ENCODE assay signal across 8 mouse cellular contexts in the genomic region with DNA sequence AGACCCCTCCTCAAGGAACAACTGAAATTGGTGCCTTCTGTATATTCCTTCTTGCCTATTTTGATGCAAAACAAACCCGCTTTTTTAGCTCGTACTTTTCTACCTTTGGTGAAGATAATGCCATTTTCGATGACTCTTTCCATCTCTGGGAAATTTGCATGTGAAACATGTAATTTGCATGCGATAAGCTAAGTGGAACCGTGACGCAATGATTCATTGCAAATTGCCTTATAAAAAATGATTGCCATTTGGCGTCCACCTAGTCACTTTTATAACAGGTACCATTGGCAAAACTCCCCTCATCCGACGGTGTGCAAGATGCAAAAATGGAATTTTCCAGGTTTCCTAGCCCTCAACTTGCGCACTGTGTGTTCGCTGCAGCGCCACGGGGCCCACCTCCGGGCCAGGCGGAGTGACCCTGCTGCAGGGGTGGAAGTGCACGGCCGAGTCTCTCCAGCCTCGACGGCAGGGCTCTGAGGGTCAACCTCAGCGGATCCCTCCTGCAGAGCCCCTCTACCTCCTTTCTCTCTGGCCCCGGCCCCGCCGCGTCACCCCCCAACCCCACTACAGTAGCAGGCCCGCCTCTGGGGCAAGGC. TPM values are rescaled to one million over a fixed set of nuclear protein-coding genes. Genes with fewer than 3 reads are reported as not detected.
DNase-seq lines count a peak whose midpoint lies in the region; ATAC-seq and TF ChIP-seq lines count a peak whose summit lies in the region.

No protein-coding gene starts in this region.

- DNase-seq in heart, adult 9 months (ENCODE audit: low spot score in 2 of 2), result no peak
- no peak for DNase-seq in liver, postnatal 0 days
- no peak for DNase-seq in retina, postnatal 1 day
- DNase-seq in left cerebral cortex, postnatal 36 days (ENCODE audit: low spot score in 2 of 2), result no peak
- DNase-seq in gastrocnemius, postnatal 25 days, result no peak

- ATAC-seq in heart, embryonic 14.5 days (ENCODE audit: insufficient number of reproducible peaks, insufficient read depth, low FRiP score, low read depth), result no peak
- no peak for ATAC-seq in forebrain, embryonic 15.5 days (replicated peaks)
- ATAC-seq in liver, postnatal 0 days, result peak; percentile 52

- peak overlapping the region; percentile 76 to 85 for H3K27ac ChIP-seq in heart, embryonic 14.5 days (replicated peaks in 1 of 2; ENCODE audit: control insufficient read depth in 1 of 2, insufficient read depth in 1 of 2, low read depth in 2 of 2, low read length in 2 of 2)
- peak overlapping the region; percentile 92 for H3K27ac ChIP-seq in forebrain, embryonic 15.5 days (replicated peaks)
- peak overlapping the region; percentile 96 for H3K27ac ChIP-seq in liver, postnatal 0 days (ENCODE audit: low read depth)

- 15% methylated on average over 24 of the region's 25 CpGs for WGBS in heart, embryonic 14.5 days
- 17% methylated on average over 24 of the region's 25 CpGs for WGBS in forebrain, embryonic 15.5 days
- WGBS in liver, postnatal 0 days (ENCODE audit: insufficient replicate concordance), result 9% methylated on average over 25 of the region's 25 CpGs

- no peaks in the 10 kb centered on the region for H3K9me3 ChIP-seq in heart, embryonic 14.5 days (ENCODE audit: control insufficient read depth, low read length)
- no peaks in the 10 kb centered on the region for H3K9me3 ChIP-seq in E14TG2a.4 (ENCODE audit: low read length)
- H3K9me3 ChIP-seq in forebrain, embryonic 15.5 days, result no peaks in the 10 kb centered on the region
- no peaks in the 10 kb centered on the region for H3K9me3 ChIP-seq in liver, postnatal 0 days (ENCODE audit: low read length)

- intact Hi-C loops in left cerebral cortex, postnatal 36 days (cut with DNase I), result loop anchor here (1.0 kb wide), 2 partner anchors 21 to 132 kb away; partner anchors contain the start of gene Fam90a1b

- H3K4me1 ChIP-seq in heart, embryonic 14.5 days (ENCODE audit: control insufficient read depth in 2 of 2, insufficient read depth in 2 of 2, low read length in 2 of 2), result no peaks in the 10 kb centered on the region
- H3K4me1 ChIP-seq in E14TG2a.4 (replicated peaks; ENCODE audit: low read depth, low read length), result 0 out of 2 replicates have a peak, but pooled peaks cover 3% of the 10 kb centered on the region
- H3K4me1 ChIP-seq in forebrain, embryonic 15.5 days, result no peaks in the 10 kb centered on the region
- no peaks in the 10 kb centered on the region for H3K4me1 ChIP-seq in liver, postnatal 0 days (ENCODE audit: insufficient read depth)

- H3K36me3 ChIP-seq in heart, embryonic 14.5 days (ENCODE audit: control insufficient read depth, insufficient read depth, low read length), result no peaks in the 10 kb centered on the region
- no peaks in the 10 kb centered on the region for H3K36me3 ChIP-seq in E14TG2a.4 (ENCODE audit: insufficient read depth, low read length)
- H3K36me3 ChIP-seq in forebrain, embryonic 15.5 days, result no peaks in the 10 kb centered on the region
- H3K36me3 ChIP-seq in liver, postnatal 0 days (replicated peaks; ENCODE audit: insufficient read depth, low read length), result no peaks in the 10 kb centered on the region

- H3K27me3 ChIP-seq in heart, embryonic 14.5 days (ENCODE audit: control insufficient read depth, insufficient read depth, low read length), result peaks cover 50% of the 10 kb centered on the region
- H3K27me3 ChIP-seq in E14TG2a.4 (ENCODE audit: insufficient read depth, low read length), result peaks cover 7% of the 10 kb centered on the region
- peaks cover 28% of the 10 kb centered on the region; the same call in 1 of the 2 replicates for H3K27me3 ChIP-seq in forebrain, embryonic 15.5 days
- H3K27me3 ChIP-seq in liver, postnatal 0 days (ENCODE audit: insufficient read depth, low read length), result peaks cover 2% of the 10 kb centered on the region; the same call in 1 of the 2 replicates

- H3K4me2 ChIP-seq in heart, embryonic 14.5 days (ENCODE audit: low read length), result peak overlapping the region; percentile 68
- H3K4me2 ChIP-seq in forebrain, embryonic 15.5 days (replicated peaks), result peak overlapping the region; percentile 53
- peak overlapping the region; percentile 74 for H3K4me2 ChIP-seq in liver, postnatal 0 days (ENCODE audit: low read depth, low read length)

- TF ChIP-seq CTCF in E14TG2a.4 (conservative IDR thresholded peaks at IDR 0.05; ENCODE audit: low read length), result no peak
- TF ChIP-seq CTCF in liver, postnatal 0 days (IDR thresholded peaks at IDR 0.05; ENCODE audit: low read depth), result no peak

- H3K9ac ChIP-seq in heart, embryonic 14.5 days (ENCODE audit: low read length), result peak overlapping the region; percentile 84
- peak overlapping the region; percentile 69 for H3K9ac ChIP-seq in forebrain, embryonic 15.5 days (replicated peaks)
- H3K9ac ChIP-seq in liver, postnatal 0 days (replicated peaks), result peak overlapping the region; percentile 85

- peak overlapping the region; percentile 68 to 80 for H3K4me3 ChIP-seq in heart, embryonic 14.5 days (ENCODE audit: control insufficient read depth in 1 of 2, insufficient read depth in 1 of 2, low read depth in 1 of 2, low read length in 2 of 2)
- peak overlapping the region; percentile 83 for H3K4me3 ChIP-seq in E14TG2a.4 (replicated peaks; ENCODE audit: low read length)
- peak overlapping the region; percentile 75 for H3K4me3 ChIP-seq in forebrain, embryonic 15.5 days
- peak overlapping the region; percentile 78 for H3K4me3 ChIP-seq in liver, postnatal 0 days (ENCODE audit: low read depth, low read length)

- TF ChIP-seq EP300 in liver, postnatal 0 days (IDR thresholded peaks at IDR 0.05; ENCODE audit: low read depth), result no peak

RNA-seq across cellular contexts. Expression of gene Klhl15, which starts 0.4 kb away (rescaled TPM):
- polyA plus RNA-seq in heart, embryonic 14.5 days (2014; fragmentation: Nextera tagmentation; extraction: Ambion mirVana), result 5.9 and 6.9 TPM in 2 replicates
- polyA plus RNA-seq in forebrain, embryonic 15.5 days (2015; fragmentation: Nextera tagmentation; extraction: Ambion mirVana), result 9.5 TPM in 2 replicates
- 3.1 and 4.1 TPM in 2 replicates for polyA plus RNA-seq in liver, postnatal 0 days (2015; fragmentation: Nextera tagmentation; extraction: Ambion mirVana)
- total RNA-seq in left cerebral cortex, postnatal 36 days (2021), result 10 to 100 TPM; 25.1 to 29.0 TPM
- 1 to 10 TPM; 4.6 to 5.0 TPM for total RNA-seq in gastrocnemius, postnatal 25 days (2021)

RNA-seq across cellular contexts. Expression of gene Eif2s3x, which starts 21.4 kb away (rescaled TPM):
- 46.9 and 75.7 TPM in 2 replicates for polyA plus RNA-seq in heart, embryonic 14.5 days (2014; fragmentation: Nextera tagmentation; extraction: Ambion mirVana)
- polyA plus RNA-seq in forebrain, embryonic 15.5 days (2015; fragmentation: Nextera tagmentation; extraction: Ambion mirVana), result 106 and 107 TPM in 2 replicates
- polyA plus RNA-seq in liver, postnatal 0 days (2015; fragmentation: Nextera tagmentation; extraction: Ambion mirVana), result 20.8 and 24.0 TPM in 2 replicates
- total RNA-seq in left cerebral cortex, postnatal 36 days (2021), result 100 to 1,000 TPM; 101 to 170 TPM
- total RNA-seq in gastrocnemius, postnatal 25 days (2021), result 100 to 1,000 TPM in 1 of 2 experiments, 10 to 100 TPM in 1; 81.6 to 122 TPM
